Mouse (Mus musculus) ES-Bruce4 (cell line): ENCODE data around the gene Tead3.

ENCODE experiments used
- CTCF ChIP-seq: IDR thresholded peaks from one replicate; pipeline ENCODE4 v1.8.1; 2011; ENCODE audit warnings: low read depth, low read length
- EP300 ChIP-seq: IDR thresholded peaks from 2 replicates; pipeline ENCODE4 v1.6.1; 2011; ENCODE audit warnings: low read depth, low read length; ENCODE audit not compliant: insufficient read depth
- POLR2A ChIP-seq: IDR thresholded peaks from one replicate; pipeline ENCODE4 v1.8.1; 2011; ENCODE audit warnings: low read length; ENCODE audit not compliant: insufficient read depth

- TF ChIP-seq POLR2A: no peak
- no peak for TF ChIP-seq EP300
- TF ChIP-seq CTCF: no peak
Measured at GRCm38 (mm10) chr17:28300850-28301249, 49.8 kb downstream of the Tead3 start.
